Mouse (Mus musculus): ENCODE results near the gene Tulp1.

Gene Tulp1

DNA sequence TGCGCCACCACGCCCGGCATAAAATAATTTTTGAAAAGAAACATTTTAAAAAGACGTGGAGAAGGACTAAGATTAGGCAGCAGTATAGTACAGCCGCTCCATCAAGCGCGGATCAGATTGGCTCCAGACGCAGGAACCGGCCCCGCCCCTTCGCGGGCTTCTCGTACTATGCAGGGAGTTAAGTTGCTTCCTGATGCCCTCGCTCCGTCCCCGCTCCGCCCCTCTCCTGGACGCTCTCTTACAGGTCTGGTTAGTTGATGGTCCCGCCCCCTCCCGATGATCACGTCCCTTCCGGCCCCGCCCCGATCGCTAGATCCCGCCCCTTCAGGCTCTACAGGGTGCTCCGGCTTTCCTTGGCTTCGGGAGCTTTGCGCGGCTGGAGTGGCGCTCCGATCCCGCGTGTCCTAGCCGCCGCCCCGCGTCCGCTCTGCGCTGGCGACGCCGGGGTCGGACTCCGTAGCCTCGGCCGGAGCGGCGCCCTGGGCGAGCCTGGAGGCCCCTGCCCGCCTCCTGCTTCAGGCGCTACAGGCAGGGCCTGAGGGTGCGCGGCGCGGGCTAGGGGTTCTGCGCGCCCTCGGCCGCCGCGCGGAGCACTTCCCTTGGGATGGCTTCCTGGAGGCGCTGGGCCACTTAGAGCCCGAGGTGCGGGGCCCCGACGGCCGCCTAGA lies 51.7 kb downstream of the Tulp1 start, which contains the start of gene Fance:
Gene Fance, plus strand, starts transcription at position 308 of the 668 bp plus-strand sequence.
- under 1% methylated on average over 69 of the region's 69 CpGs for WGBS

DNA sequence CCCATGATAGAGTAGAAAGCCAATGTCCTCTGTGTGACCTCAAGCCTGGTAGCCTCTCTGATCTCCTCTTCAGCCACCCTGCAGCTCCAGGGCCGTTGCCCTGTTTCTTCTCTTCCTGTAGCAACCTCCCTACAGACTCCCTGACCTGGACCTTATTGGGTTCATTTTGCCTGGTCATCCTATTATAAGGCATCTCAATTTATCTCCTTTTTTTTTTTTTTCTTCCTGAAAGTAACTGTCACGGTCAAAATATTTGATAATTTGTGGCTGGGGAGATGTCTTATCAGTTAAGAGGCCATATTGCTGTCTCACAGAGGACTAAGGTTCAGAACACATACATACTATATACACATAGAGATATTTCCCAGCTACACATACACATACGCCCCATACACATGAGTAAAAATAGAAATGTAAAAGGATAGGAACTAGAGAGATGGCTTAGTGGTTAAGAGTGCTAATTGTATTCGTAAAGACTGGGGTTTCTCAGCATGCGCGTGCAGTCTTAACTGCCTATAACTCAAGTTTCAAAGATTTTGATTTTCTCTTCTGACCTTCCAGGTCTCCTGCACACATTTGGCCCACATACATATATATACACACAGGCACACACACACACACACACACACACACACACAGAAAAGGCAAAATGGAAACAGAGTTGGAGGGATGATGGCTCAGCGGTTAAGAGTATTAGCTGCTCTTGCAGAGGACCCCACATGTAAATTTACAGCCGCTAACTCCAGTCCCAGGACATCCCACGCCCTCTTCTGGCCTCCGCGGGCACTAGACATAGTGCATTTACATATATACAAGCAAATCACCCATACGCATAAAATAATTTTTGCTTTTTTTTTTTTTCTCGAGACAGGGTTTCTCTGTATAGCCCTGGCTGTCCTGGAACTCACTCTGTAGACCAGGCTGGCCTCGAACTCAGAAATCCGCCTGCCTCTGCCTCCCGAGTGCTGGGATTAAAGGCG lies 52.5 kb downstream of the Tulp1 start:
- 23% methylated on average over 17 of the region's 17 CpGs for WGBS

DNA sequence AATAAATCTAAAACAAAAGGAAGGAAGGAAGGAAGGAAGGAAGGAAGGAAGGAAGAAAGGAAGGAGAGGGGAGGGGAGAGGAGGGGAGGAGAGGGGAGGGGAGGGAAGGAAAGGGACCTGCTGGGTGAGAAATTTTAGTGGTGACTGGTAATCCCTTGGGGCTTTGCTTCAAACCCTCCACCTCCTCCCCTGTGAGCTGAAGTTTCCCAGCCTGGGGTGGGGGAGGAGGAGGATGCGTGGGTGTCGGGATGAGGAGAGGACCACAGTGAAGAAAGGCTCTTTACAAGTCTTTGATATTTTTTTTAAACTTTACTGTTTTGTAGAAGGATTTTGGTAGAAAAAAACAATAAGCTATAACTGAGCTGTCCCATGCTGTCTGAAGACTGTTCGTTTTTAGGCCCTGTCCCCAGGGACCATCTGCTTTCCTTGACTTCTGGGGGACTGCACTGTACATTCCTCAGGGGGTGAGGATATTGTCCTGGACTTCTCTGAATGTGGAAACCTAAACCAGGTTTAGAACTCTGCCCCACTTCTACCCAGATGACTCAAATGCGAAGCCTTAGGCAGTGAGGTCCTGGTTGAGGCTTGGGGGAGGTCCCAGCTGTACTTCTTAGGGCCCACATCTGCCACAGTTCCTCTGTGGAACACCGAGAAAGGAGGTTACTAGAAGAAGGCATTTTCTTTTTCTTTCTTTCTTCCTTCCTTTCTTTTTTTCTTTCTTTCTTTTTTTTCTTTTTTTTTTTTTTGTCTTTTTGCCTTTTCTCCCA lies 53.5 kb downstream of the Tulp1 start:
- 63% methylated on average over 5 of the region's 5 CpGs for WGBS

DNA sequence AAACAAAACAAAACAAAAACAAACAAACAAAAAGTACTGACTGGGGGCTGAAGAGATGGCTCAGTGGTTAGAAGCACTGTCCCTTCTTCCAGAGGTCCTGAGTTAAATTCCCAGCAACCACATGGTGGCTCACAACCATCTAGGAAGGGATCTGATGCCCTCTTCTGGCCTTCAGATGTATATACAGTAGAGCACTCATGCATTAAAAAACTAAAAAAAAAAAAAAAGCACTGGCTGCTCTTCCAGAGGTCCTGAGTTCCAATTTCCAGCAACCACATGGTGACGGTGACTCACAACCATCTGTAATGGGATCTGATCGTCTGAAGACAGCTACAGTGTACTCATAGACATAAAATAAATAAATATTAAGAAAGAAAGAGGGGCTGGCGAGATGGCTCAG lies 54.2 kb downstream of the Tulp1 start:
- 69% methylated on average over 3 of the region's 3 CpGs for WGBS

DNA sequence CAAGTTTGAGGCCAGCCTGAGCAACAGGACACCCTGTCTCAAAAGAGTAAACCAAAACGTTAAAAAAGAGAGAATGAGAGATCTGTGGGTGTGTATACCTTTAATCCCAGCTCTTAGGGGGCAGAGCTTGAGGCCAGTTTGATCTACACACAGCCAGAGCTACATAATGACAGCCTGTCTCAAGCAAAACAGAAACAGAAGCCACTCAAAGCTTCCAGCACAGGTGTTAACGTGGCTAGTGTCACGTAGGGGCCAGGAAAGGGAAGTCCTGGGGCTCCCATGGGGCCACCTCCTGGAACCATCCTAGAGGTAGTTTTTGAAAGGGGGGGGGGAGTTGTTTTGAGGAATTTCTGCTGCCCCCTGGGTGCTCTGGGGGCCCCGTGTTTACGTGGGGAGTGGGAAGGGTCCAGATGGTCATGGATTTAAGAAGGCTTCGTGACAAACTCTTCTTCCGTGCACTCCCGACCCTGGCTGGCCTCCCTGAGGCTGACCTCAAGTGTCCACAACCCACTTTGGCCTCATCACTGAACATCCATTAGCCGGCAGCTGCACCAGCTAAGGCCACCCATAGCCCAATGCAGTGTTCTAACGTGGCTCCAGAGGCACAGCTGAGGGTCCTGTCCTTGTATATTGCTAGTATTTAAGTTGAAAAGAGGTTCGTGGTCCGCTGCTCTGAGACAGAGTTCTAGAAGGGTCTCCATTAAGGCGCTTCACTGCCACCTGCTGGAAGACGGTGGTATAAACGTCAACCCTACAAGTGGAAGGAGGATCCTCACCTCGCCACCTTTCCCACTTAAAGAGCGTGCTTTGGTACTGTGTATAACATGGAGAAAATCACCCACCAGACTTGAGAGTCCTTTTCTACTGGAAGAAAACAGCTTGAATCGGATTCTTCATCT lies 56.5 kb downstream of the Tulp1 start:
- WGBS: 16% methylated on average over 18 of the region's 18 CpGs

DNA sequence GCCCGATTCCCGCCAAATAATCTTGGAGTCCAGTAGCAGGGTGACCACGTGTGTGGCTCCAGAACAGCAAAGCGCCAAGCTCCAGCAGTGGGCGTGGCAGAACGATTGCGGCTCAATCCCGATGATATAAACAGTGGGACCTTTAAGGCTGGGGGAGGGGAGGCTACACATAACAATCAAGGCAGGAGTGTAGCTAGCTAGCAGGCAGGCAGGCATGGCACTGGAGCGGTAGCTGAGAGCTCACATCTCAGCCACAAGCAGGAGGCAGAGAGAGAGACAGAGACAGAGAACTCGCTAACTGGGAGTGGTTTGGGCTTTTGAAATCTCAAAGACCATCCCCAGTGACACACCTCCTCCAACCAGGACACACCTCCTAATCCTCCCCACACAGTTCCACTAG lies 59.9 kb downstream of the Tulp1 start:
- WGBS: 59% methylated on average over 10 of the region's 10 CpGs
